Comparison of ENCODE assay signal across 8 mouse cellular contexts in genomic region chr2:103795843-103796210, GRCm38 (mm10). TPM values are rescaled to one million over a fixed set of nuclear protein-coding genes. Genes with fewer than 3 reads are reported as not detected.
DNase-seq lines count a peak whose midpoint lies in the region; ATAC-seq lines count a peak whose summit lies in the region.

No protein-coding gene starts in this region.

- peak overlapping the region; percentile 100 for H3K9ac ChIP-seq in hindbrain, embryonic 14.5 days

- DNase-seq in R1 (ENCODE audit: low read depth, low spot score) = peak; percentile 91
- DNase-seq in cerebellum, postnatal 36 days = peak; percentile 35 to 40
- peak; percentile 54 to 58 for DNase-seq in frontal cortex, postnatal 36 days (ENCODE audit: low spot score in 2 of 2)
- DNase-seq in hindbrain, embryonic 14.5 days (ENCODE audit: low spot score) = peak; percentile 68
- peak; percentile 56 to 59 for DNase-seq in layer of hippocampus, postnatal 36 days
- peak; percentile 91 for DNase-seq in lung, postnatal 36 days
- peak; percentile 82 for DNase-seq in retina, postnatal 1 day
- peak; percentile 82 for DNase-seq in thymus, postnatal 4 days

- H3K4me3 ChIP-seq in hindbrain, embryonic 14.5 days (replicated peaks; ENCODE audit: low read length) = peak overlapping the region; percentile 98

- no peaks in the 10 kb centered on the region for H3K9me3 ChIP-seq in hindbrain, embryonic 14.5 days (ENCODE audit: control insufficient read depth, low read length)

- no peaks in the 10 kb centered on the region for H3K27me3 ChIP-seq in hindbrain, embryonic 14.5 days (ENCODE audit: control insufficient read depth, insufficient read depth, low read length)

- H3K36me3 ChIP-seq in hindbrain, embryonic 14.5 days (replicated peaks; ENCODE audit: control insufficient read depth, insufficient read depth) = peaks cover 35% of the 10 kb centered on the region

- peaks cover 41% of the 10 kb centered on the region for H3K4me1 ChIP-seq in hindbrain, embryonic 14.5 days (replicated peaks; ENCODE audit: control insufficient read depth, insufficient read depth, low read length)

- H3K27ac ChIP-seq in hindbrain, embryonic 14.5 days = peak overlapping the region; percentile 100

- peak; percentile 75 for ATAC-seq in hindbrain, embryonic 14.5 days (ENCODE audit: low FRiP score)

- WGBS in hindbrain, embryonic 14.5 days = 1% methylated on average over 11 of the region's 11 CpGs

- peak overlapping the region; percentile 81 for H3K4me2 ChIP-seq in hindbrain, embryonic 14.5 days (replicated peaks)

RNA-seq across cellular contexts. Expression of gene Caprin1, which starts 1.6 kb away (rescaled TPM):
- 399 and 416 TPM in 2 replicates for polyA plus RNA-seq in hindbrain, embryonic 14.5 days (2014; fragmentation: Nextera tagmentation; extraction: Ambion mirVana)
- 100 to 1,000 TPM; 363 to 370 TPM for total RNA-seq in layer of hippocampus, postnatal 36 days (2021)

RNA-seq across cellular contexts. Expression of gene Nat10, which starts 34.8 kb away (rescaled TPM):
- polyA plus RNA-seq in hindbrain, embryonic 14.5 days (2014; fragmentation: Nextera tagmentation; extraction: Ambion mirVana) = 17.6 and 18.3 TPM in 2 replicates
- 10 to 100 TPM; 37.0 to 37.6 TPM for total RNA-seq in layer of hippocampus, postnatal 36 days (2021)

Comparison
In these comparisons a context has a peak if more than half of its experiments do, and no peak if none do; other contexts are left out.
1. Peak in every context shown above with its lines: DNase-seq, ATAC-seq, H3K4me3 ChIP-seq and H3K27ac ChIP-seq.
2. DNase-seq: peak in every context shown above with its lines; median percentile 91 in R1; 91 in lung, postnatal 36 days; 82 in retina, postnatal 1 day; 82 in thymus, postnatal 4 days; 68 in hindbrain, embryonic 14.5 days; 58 in layer of hippocampus, postnatal 36 days; 56 in frontal cortex, postnatal 36 days; 38 in cerebellum, postnatal 36 days.